ENCODE assay signal across 8 mouse cellular contexts in the genomic region with DNA sequence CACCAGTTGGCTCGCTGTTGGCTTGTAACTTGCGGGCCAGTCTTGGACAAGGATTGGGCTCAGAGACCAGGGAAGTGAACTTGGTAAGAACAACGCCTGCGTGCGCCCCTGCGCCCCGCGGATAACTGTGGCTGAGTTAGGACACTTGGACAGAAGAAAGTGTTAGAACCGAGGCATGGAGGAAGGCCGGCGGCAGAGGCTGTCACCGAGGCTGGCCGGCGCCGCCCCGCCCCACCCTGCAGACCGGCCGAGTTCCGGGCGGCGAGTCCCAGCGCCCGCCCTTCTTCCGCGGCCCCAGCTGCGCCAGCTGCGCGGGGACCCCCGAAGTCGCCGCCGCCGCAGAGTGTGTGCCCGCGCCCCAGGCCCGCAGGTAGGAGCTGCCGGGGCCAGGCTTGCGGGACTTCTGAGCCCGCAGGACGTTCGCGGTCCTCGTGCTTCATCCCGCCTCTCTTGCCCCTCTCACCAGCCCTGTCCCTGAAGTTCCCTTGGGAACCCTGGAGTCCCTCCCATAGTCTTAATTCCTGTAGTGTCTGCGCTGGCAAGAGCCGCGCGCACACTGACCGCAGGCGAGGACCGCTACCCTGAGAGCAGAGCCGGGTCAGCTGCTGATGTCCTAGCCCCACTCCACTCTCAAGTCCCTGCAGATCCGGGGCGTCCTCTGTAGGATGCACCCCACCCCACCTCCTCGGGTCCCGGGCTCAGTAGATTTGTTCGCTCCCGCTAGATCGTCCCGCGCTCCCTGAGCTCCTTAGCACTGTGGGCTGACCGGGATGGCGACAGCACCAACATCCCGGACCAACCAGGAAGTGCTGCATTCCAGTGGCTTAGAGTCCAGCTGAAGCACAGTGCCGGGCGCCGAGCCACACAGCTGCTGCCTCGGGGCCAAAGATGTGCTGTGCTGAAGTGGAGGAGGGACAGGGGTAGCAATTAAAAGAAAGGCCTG. TPM values are rescaled to one million over a fixed set of nuclear protein-coding genes. Genes with fewer than 3 reads are reported as not detected.
A peak's percentile ranks its signal among the peaks of the same experiment; 100 is the strongest.
DNase-seq lines count a peak whose midpoint lies in the region; ATAC-seq and TF ChIP-seq lines count a peak whose summit lies in the region.

A gene (plus strand): TSS at position 315 of the 943 bp plus-strand sequence.

- no peak for TF ChIP-seq POLR2A in ES-Bruce4 (IDR thresholded peaks at IDR 0.05; ENCODE audit: insufficient read depth, low read length)

- H3K4me2 ChIP-seq in forebrain, embryonic 16.5 days (ENCODE audit: low read length), result peak within 1 kb of the TSS; percentile 99
- peak within 1 kb of the TSS; percentile 52 for H3K4me2 ChIP-seq in liver, embryonic 16.5 days (ENCODE audit: low read depth, low read length)
- peak within 1 kb of the TSS; percentile 98 for H3K4me2 ChIP-seq in neural tube, embryonic 11.5 days (ENCODE audit: low read depth)

- TF ChIP-seq CTCF in ES-Bruce4 (IDR thresholded peaks at IDR 0.05; ENCODE audit: low read depth, low read length), result no peak

- DNase-seq in cerebellum, adult 11-12 months, result peak; percentile 26
- DNase-seq in heart, postnatal 10 days, result peak; percentile 92 to 93
- DNase-seq in large intestine, adult 2 months (ENCODE audit: low read depth, low spot score), result no peak
- DNase-seq in neural tube, embryonic 11.5 days (ENCODE audit: low spot score), result peak; percentile 62
- peak; percentile 70 for DNase-seq in testis, postnatal 14 days (ENCODE audit: low spot score)

- TF ChIP-seq EP300 in ES-Bruce4 (IDR thresholded peaks at IDR 0.05; ENCODE audit: insufficient read depth, low read depth, low read length), result no peak

- no peak within 1 kb of the TSS for H3K27ac ChIP-seq in ES-Bruce4 (ENCODE audit: insufficient read depth, low read length)
- H3K27ac ChIP-seq in forebrain, embryonic 16.5 days (ENCODE audit: low read length), result no peak within 1 kb of the TSS
- peak within 1 kb of the TSS; percentile 76 for H3K27ac ChIP-seq in liver, embryonic 16.5 days (ENCODE audit: low read length)
- H3K27ac ChIP-seq in neural tube, embryonic 11.5 days (ENCODE audit: low read depth, low read length), result no peak within 1 kb of the TSS

- no peaks in the 10 kb centered on the region for H3K9me3 ChIP-seq in ES-Bruce4 (replicated peaks; ENCODE audit: control insufficient read depth, insufficient read depth, low read length, poor library complexity, severe bottlenecking)
- H3K9me3 ChIP-seq in forebrain, embryonic 16.5 days (ENCODE audit: control insufficient read depth, low read length), result no peaks in the 10 kb centered on the region
- no peaks in the 10 kb centered on the region for H3K9me3 ChIP-seq in liver, embryonic 16.5 days (replicated peaks; ENCODE audit: control insufficient read depth, low read length)
- H3K9me3 ChIP-seq in neural tube, embryonic 11.5 days (ENCODE audit: control insufficient read depth, low read length), result no peaks in the 10 kb centered on the region

- peaks cover 6% of the 10 kb centered on the region for H3K4me1 ChIP-seq in ES-Bruce4 (ENCODE audit: control insufficient read depth, insufficient read depth, low read length)
- peaks cover 10% of the 10 kb centered on the region for H3K4me1 ChIP-seq in forebrain, embryonic 16.5 days (replicated peaks; ENCODE audit: control insufficient read depth, insufficient read depth, low read length)
- no peaks in the 10 kb centered on the region; the same call in none of the 2 replicates for H3K4me1 ChIP-seq in liver, embryonic 16.5 days (ENCODE audit: control insufficient read depth, low read depth, low read length)
- H3K4me1 ChIP-seq in neural tube, embryonic 11.5 days (ENCODE audit: control insufficient read depth, insufficient read depth, low read length), result no peaks in the 10 kb centered on the region

- H3K9ac ChIP-seq in ES-Bruce4 (ENCODE audit: low read depth, poor library complexity, severe bottlenecking), result peak within 1 kb of the TSS; percentile 44
- peak within 1 kb of the TSS; percentile 57 for H3K9ac ChIP-seq in forebrain, embryonic 16.5 days (replicated peaks; ENCODE audit: low read depth, low read length)
- peak within 1 kb of the TSS; percentile 57 for H3K9ac ChIP-seq in liver, embryonic 16.5 days (ENCODE audit: low read depth, low read length)
- peak within 1 kb of the TSS; percentile 65 for H3K9ac ChIP-seq in neural tube, embryonic 11.5 days (ENCODE audit: low read length)

- intact Hi-C loops in heart, postnatal 10 days (cut with DNase I), result loop anchor here (2.0 to 5.0 kb wide), 2 partner anchors 76 to 226 kb away; a partner anchor contains a TSS

- H3K36me3 ChIP-seq in ES-Bruce4 (ENCODE audit: control insufficient read depth, insufficient read depth, low read length, poor library complexity, severe bottlenecking), result no peaks in the 10 kb centered on the region
- no peaks in the 10 kb centered on the region for H3K36me3 ChIP-seq in forebrain, embryonic 16.5 days (ENCODE audit: control insufficient read depth, insufficient read depth)
- no peaks in the 10 kb centered on the region for H3K36me3 ChIP-seq in liver, embryonic 16.5 days (ENCODE audit: control insufficient read depth, insufficient read depth)
- no peaks in the 10 kb centered on the region for H3K36me3 ChIP-seq in neural tube, embryonic 11.5 days (ENCODE audit: control insufficient read depth, insufficient read depth, low read length)

- H3K4me3 ChIP-seq in ES-Bruce4 (ENCODE audit: low read depth, low read length), result peak within 1 kb of the TSS; percentile 65
- H3K4me3 ChIP-seq in forebrain, embryonic 16.5 days (replicated peaks; ENCODE audit: low read length), result peak within 1 kb of the TSS; percentile 53
- H3K4me3 ChIP-seq in liver, embryonic 16.5 days (ENCODE audit: low read depth, low read length), result peak within 1 kb of the TSS; percentile 66
- H3K4me3 ChIP-seq in neural tube, embryonic 11.5 days (ENCODE audit: low read depth, low read length), result peak within 1 kb of the TSS; percentile 44

- under 1% methylated on average over 67 of the region's 68 CpGs for WGBS in forebrain, embryonic 16.5 days
- WGBS in large intestine, adult 2 months, result under 1% methylated on average over 65 of the region's 68 CpGs
- under 1% methylated on average over 67 of the region's 68 CpGs for WGBS in liver, embryonic 16.5 days (ENCODE audit: insufficient replicate concordance)
- under 1% methylated on average over 63 of the region's 68 CpGs for WGBS in neural tube, embryonic 11.5 days

- peak; percentile 78 for ATAC-seq in forebrain, embryonic 16.5 days
- ATAC-seq in liver, embryonic 16.5 days (ENCODE audit: low read depth), result peak; percentile 75
- ATAC-seq in neural tube, embryonic 11.5 days (ENCODE audit: insufficient read depth, low FRiP score, low TSS enrichment), result peak; percentile 85

- no peaks in the 10 kb centered on the region; the same call in 1 of the 2 replicates for H3K27me3 ChIP-seq in ES-Bruce4 (ENCODE audit: control insufficient read depth, insufficient read depth, low read length, poor library complexity, severe bottlenecking)
- no peaks in the 10 kb centered on the region for H3K27me3 ChIP-seq in forebrain, embryonic 16.5 days (replicated peaks; ENCODE audit: control insufficient read depth, insufficient read depth, low read length)
- peaks cover 5% of the 10 kb centered on the region for H3K27me3 ChIP-seq in liver, embryonic 16.5 days (ENCODE audit: control insufficient read depth, insufficient read depth, low read depth, low read length)
- no peaks in the 10 kb centered on the region for H3K27me3 ChIP-seq in neural tube, embryonic 11.5 days (ENCODE audit: control insufficient read depth, insufficient read depth, low read length)

RNA-seq across cellular contexts. Expression of the gene that starts here (rescaled TPM):
- polyA plus RNA-seq in ES-Bruce4 (2011; ENCODE audit: insufficient read depth, insufficient read length, low read depth, missing spikeins), result 5.8 and 5.9 TPM in 2 replicates
- polyA plus RNA-seq in forebrain, embryonic 16.5 days (2015; fragmentation: Nextera tagmentation; extraction: Ambion mirVana), result 2.3 and 3.8 TPM in 2 replicates
- 10 to 100 TPM; 11.2 to 19.0 TPM for total RNA-seq in heart, postnatal 10 days (2021)
- polyA plus RNA-seq in large intestine, adult 2 months (2012; rRNA removed), result 23.3 and 30.1 TPM in 2 replicates
- 5.9 and 6.8 TPM in 2 replicates for polyA plus RNA-seq in liver, embryonic 16.5 days (2015; fragmentation: Nextera tagmentation; extraction: Ambion mirVana)
- polyA plus RNA-seq in neural tube, embryonic 11.5 days (2014; fragmentation: Nextera tagmentation; extraction: Ambion mirVana), result 2.7 and 4.0 TPM in 2 replicates
